Mouse (Mus musculus): ENCODE measurements around the gene Csnk1e.

- no peak for TF ChIP-seq CTCF (IDR thresholded peaks at IDR 0.05; ENCODE audit: low read depth)
- no peak for TF ChIP-seq EP300 (IDR thresholded peaks at IDR 0.05; ENCODE audit: low read depth)
Measured at GRCm38 (mm10) chr15:79388171-79388570, 67.2 kb downstream of the Csnk1e start.
